Mouse (Mus musculus) kidney, postnatal 36 days (tissue): ENCODE results near the gene Zdhhc16.
A peak's percentile ranks its signal among the peaks of the same experiment; 100 is the strongest.
"Not testable (repeated sequence)": the region's sequence is repeated elsewhere in the genome, so short reads cannot be mapped to it uniquely, and the experiment has no call there.

Experiments
- DNase-seq, 2 experiments: peaks; one replicate each; pipeline ENCODE4 v3.0.0; 2021 to 2022; ENCODE audit warnings: mixed read lengths in 2 of 2

Gene Zdhhc16

DNA sequence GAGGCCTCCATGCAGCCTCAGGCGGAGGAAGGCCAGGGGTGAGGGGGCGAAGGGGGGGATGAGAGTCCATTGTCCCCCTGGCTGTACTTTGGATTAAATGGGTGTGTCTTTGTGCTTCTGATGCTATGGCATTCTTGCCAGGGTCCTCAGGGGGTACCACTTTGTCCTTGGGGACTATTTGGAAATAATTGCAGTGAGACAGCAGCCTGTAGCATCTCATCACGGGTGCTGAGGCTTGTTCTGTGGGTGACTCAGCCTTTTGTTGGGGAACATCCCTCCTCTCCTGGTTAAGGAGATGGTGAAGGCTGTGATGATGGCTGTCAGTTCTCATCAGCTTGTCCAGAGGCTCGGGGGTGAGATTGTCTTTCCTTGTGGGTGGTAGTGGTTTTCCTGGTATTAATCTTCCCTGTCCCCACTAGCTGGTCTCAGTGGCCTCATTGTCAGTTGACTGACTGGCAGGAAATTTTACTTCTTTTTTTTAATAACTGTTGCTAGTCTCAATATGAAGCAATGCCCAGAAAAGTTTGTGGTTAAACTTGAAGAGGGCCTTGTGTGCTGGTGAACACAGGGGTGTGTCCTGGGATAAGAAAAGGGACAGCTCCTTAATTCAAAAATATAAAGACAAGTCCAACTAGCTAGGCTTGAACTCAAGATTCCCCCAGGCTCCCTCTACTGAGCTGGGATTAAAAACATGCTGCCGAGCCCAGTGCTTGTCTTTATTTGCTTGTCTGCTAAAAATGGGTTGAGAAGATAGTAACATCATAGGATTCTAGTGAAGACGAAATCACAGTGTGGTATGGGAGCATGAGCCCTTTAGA is 19.3 kb upstream of the Zdhhc16 start:
- DNase-seq: no peak

DNA sequence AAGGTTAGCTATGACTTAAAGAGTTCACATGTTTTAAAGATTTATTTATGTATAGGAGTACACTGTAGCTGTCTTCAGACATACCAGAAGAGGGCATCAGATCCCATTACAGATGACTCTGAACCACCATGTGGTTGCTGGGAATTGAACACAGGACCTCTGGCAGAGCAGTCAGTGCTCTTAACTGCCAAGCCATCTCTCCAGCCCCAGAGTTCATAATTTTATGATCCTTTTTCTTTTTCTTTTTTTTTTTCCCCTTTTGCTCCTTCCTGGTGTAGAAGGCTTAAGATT is 18.7 kb upstream of the Zdhhc16 start:
- DNase-seq: not testable (repeated sequence)

DNA sequence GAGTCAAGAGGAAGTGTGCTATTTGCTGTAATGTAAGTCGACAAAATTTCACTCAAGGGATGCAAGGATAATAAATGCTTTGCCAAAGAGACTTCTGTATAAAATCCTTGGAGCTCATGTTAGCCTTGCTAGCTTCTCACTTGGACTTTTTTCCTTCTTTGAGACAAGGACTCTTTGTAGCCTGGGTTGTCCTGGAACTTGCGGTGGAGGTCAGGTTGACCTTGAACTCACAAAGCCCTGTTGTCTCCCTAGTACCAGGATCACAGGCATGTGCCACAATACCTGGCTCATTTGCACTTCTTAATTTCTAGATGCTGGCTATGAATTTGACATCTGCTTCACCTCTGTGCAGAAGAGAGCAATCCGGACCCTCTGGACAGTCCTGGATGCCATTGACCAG is 18.0 kb upstream of the Zdhhc16 start:
- no peak for DNase-seq

DNA sequence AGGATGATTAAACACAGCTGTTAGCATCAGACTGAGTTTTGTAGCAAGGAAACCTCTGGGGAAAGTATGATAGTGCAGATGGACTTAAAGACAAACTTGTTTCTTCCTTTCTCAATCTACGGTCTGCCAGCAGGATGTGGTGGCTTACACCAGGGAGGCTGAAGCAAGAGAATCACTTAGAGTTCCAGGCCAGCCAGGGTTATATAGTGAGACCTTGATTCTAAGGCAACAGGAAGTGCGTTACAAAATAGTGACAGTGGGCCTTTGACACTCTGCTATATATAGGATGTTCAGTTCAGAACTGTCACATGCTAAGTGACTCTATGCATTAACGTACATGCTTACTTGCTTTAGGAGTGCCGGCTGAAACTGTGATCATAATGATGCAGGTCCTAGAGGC is 16.4 kb upstream of the Zdhhc16 start:
- no peak for DNase-seq

DNA sequence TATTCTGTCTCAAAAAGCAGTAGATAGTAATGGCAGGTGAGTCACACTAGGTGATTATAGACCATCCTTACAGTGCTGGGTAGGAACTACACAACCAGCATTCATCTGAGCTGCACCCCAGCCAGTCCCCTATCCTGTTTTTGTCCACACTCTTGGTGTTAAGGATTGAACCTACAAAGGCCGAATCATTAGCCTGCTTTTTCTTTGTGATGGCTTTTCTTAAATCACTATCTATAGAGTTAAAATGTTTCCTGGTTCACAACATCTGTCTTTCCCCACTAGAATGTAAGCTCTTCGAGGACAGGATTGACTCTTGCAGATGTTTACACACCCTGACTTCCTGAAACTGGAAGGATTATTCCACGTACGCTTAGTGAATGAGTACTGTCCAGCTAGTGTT is 13.8 kb upstream of the Zdhhc16 start:
- no peak for DNase-seq

DNA sequence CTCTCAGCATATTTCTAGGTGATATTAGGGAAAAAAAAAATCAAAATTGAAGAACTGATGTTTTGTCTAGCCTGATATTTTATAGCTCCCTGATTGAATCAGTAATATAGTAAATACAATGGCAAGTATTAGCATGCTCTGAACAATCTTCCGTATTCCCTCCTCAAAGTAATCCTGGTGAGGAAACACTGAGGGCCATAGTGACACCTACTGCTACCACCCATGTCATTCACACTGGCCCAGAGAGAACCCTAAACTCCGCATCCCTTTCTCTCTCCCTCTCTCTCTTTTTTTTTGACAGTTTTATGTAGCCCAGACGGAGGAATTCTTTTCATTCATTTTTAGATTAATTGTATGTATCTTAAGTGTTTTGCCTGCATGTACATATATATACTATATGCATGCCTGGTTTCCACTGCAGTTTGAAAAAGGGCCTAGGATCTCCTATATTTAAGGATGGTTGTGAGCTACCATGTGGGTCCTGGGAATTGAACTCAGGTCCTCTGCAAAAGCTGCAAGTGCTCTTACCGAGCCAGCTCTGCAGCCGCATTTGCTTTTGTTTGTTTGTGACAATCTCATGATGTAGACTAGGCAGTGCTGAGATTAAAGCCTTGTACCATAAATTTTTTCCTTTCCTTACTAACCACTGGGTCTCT is 12.7 kb upstream of the Zdhhc16 start:
- DNase-seq: no peak

DNA sequence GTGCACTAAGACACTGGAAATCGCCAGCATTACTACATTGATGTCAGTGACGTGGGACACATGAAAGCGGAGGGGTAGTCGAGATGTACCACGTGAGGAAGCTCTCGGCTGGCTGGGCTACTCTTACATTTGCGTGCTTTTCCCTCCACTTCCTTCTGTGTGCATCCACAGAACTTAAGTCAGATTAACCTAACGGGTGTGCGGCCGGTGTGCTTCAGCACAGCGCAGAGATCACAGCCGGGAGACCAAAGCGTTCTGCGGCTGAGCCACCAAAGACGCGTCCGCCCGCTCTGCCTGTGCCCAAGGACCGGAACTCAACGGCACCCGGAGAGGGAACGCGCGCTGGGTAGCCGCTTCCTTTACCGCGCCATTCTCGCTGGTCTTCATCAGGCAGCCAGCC is 594 bp upstream of the Zdhhc16 start:
- DNase-seq: no peak

DNA sequence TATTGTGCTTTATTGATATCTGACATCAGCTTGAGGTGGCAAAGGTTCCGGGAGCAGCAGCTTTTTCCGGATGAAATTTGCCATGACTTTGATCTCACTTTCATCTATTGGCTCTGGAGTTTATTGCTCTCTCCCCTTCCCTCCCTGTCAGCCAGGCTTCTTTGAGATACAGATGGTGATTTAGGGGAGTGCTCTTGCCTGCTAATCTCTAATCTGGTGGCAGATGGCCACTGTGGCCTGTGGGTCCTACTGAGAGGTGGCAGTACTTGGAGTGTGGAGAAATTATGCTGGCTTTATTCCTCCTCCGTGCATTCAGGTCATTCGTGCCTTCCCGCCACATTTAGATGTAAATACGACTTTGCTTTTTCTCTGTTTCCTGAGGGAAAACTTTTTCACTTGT is 844 bp downstream of the Zdhhc16 start:
- no peak for DNase-seq

DNA sequence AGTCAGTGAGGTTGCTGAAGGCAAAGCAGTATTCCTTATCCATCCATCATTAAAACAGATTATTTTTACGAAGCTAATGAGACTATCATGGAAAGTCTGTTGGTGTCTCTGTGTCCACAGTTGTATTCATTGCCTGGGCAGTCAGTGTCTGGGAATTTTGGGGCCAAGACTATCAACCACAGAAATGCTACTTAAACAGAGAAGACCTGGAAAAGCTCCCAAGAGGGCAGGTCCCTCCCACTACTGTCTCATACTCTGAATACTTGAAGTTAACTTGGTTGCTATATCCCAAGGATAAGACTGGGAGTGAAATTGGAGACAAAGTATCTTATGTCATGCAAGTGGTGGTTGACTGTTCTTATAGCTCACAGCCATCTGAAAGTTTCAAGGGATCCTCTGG is 2.6 kb downstream of the Zdhhc16 start:
- DNase-seq: no peak

DNA sequence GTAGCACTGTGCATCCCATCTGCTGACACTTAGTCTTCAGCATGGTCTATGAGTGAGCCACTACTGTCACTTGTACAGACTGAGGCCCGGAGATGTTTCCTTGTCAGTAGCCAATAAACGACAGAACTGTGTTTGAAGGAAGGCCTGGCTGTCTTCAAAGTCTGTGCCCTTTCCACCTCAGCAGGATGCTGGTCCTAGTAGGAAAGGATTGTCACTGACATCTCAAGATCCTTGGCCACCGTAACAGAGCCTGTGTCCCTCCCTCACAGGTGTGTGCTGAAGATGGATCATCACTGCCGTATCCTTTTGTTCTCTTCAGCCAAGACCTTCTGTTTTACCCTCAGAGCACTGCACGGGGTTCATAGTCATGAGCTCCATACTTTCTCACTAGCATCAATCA is 5.3 kb downstream of the Zdhhc16 start:
- DNase-seq: no peak

DNA sequence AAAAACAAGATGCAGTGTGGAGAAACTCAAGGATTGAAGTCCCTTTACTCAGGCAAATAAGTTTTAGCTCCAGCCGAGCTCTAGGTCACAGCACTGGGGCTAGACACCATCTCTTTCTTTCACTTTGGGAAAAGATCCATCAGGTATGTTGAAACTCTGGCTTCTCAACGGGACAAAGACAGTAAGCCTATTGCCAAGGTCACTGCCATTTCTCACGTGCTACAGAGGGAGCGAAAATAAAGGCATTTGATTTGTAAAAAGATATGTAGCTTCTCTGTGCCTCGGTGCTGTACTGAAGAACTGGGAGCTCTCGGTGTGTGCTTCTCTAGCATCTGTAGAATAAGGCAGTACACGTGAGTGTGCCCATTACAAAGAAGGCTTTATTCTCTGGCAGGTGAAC is 10.6 kb downstream of the Zdhhc16 start:
- DNase-seq: no peak

DNA sequence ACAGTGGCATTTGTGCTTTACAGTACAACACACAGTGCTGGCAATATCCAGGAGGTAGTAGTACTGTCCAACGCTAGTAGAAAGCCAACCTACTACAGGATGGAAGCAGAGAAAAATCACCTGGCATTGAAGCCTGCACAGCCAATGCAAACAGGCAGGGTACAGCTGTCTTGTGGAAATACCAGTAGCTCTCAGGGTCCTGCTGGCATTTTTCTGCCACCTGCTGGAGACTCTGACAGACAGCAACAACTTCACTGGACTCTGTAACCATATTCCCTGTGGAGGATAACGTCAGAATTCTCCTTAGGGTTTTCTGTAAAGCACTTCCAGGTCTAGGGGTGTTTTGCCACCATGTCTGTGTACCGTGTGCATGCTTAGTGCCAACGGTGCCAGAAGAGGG is 19.0 kb downstream of the Zdhhc16 start:
- DNase-seq: peak; percentile 8 to 45

DNA sequence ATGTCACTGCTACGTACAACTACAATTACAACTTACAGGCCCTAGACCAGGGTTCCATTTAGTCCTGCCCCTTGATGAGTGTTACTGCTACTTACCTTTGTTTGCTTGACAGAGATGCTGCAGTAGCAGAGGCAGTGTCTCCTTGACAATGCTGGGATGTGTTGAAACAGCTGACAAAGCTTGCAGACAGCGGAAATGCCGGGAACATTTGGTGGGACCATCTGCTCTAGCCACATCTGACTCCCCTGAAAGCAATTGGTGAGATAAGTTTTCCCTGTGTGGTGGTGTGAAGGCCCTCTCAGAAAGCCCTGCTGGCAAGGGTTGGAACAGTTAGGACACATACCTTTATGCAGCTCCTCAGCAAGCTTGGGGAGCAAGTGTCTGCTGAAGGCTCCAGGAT is 20.3 kb downstream of the Zdhhc16 start:
- no peak for DNase-seq

DNA sequence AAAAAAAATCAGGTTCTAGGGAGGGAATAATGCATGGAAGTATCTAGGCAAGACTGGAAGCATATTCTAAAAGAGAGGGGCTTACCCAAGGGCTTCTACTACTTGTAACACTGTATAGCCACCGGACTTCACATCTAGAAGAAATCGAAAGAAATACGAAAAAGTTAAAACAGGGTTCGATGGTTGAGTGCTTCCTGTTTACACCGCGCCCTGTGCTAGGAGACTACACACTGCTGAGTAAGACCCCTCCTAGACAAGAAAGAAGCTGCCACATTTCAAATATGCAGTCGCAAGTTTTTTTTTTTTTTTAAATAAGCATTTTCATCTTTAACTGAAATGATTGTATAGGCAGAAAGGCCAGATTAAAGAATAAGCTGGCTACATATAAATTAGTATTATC is 36.3 kb downstream of the Zdhhc16 start:
- DNase-seq: no peak

DNA sequence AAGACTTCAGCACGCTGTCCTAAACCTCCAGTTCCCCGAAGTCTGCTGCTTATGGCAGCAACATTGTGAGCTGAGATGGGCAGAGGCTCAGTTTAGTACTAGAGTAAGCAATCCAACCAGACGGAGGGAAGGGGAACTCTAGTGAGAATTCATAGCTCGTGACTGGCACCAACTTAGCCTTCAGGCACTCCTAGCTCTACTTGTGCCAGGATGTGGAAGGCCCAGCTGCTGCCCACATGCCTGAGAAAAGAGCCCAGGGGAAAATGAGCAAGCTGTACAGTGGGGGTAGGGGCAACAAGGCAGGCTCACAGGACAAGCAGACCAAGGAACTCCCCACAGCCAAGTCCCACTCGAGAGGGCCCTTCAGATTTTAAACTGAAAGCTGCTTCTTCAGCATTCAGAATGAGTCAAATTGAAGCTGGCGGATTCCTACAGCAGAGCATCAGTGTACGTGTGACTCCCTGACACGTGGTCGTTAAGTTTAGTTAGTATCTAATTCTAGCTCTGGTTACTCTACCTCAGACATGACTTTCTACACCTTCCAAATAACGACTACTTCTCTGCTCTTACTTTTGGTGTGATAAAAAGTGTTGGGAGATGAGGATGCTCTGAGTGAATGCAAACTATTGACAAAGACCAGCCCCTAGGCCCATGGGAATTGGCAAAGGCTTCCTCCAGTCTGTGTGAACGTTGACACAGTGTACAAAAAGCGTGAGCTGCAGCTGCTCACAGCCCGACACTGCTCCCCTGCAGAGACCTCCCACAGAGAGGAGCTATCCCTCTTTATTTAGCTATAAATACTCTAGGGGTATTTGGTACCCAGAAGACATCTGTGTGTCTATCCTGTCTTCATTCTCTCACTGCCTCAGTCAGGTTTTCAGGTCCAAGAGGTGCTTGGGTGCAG is 40.9 kb downstream of the Zdhhc16 start:
- DNase-seq: no peak

DNA sequence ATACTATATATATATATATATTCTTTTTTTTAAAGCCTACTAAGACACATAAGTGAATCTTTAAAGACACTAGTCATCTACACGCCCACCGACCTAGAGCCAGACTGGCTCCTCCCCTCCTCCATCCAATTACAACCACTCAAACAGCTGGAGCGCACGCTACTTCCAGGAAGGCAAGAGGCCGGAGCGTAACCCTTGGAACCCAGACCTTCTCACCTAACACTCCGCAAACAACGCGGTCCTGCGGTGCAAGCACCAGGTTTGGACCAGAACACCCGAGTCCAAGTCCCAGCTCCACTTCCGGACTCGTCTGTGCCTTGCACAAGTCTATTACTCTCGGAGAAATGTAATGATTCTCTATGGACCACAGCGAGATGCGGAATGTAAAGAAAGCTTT is 47.1 kb downstream of the Zdhhc16 start:
- DNase-seq: peak; percentile 54 to 66

DNA sequence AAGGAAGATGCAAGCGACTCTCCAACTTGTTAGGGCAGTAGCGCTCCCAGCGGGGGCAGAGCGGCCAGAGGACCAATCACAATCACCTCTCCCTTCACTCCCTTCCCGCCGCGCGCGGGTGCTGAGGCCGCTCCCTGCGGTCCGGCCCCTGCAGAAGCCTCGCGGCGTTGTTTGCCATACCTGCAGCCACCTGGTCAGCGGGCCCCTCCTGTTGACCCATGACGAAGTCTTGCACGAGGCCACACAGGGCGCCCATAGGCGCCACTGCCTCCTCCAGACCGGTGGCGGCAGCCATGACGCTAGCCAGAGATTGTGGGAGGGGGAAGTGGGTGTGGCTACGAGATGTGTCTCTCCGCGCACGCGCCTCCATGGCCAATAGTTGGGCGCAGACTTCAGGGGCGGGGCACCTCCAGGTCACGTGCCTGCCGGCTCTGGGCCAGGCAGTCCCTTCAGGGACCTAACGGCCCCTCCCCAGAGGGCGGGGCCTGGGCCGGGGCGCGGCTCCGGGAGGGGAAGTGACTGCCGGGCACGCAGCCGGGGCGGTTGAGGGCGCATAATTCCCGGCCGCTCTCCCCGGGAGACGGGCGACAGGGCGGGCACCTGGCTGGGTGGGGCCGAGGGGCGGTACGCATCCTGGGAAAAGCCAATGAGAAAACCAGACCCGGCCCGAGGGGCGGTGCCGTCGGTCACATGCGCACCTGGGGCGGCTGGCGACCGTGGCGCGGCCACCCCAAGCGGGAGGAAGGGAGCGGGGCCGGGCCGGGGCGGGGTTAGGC is 47.7 kb downstream of the Zdhhc16 start, which contains the start of gene Mms19:
Gene Mms19, minus strand, starts transcription at position 339 of the 776 bp plus-strand sequence.
- peak; percentile 99 to 100 for DNase-seq

DNA sequence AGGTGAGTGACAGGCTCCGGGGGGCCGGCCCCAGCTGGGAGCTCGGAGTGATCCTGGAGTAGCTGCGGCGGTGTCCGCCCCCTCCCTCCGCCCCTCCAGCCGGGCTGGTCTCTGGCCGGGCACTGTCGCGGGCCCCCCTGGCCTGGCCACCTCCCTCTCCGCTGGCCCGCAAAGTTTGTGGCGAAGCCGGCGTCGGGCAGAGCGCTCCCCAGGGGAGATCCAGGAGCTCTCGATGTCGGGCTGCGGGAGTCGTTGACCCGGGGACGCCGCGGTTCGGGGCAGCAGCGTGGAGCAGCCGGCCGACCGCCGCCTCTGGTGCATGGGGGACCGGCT is 48.3 kb downstream of the Zdhhc16 start, which contains the start of gene Ubtd1:
Gene Ubtd1, plus strand, starts transcription at position 169 of the 333 bp plus-strand sequence.
- no peak for DNase-seq

DNA sequence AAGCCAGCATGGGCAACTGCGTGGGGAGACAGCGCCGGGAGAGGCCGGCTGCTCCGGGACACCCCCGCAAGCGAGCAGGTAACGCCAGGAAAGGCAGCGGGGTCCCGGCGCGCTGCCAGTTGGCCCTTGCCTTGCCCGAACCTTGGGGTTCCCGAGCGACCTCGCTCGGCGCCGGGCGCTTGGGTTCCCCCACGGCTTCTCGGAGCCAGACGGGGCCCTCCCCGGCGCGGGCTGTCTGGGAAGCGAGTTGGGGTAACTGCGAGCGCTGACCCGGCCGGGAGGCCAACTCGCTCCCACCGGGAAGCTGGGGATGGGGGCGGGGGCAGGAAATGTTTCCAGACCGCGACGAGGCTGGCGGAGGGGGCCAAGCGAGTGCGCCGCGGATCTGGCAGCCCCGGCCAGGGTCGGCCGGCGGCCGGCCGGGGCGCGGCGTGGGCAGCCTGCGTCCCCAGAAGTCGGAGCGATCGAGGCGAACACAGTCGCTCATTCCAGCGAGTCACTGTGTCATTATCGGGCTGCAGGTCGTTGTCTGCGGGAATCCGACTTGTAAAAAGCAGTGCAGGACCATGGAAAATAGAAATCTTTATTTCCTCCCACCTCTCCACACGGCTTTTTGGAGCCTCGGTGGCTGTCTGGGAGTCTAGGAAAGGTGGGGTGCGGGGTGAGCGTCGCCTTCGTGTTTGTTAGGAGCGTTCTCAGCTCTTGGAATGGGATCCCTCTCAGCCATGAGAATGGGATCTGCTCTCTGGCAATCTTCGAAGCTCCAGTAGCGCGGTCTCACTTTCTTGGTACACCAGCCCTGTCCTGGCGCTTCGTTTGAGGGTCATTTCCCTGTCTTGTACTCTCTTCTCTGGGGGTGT is 48.9 kb downstream of the Zdhhc16 start:
- DNase-seq: peak in 1 of 2 experiments; percentile 72

DNA sequence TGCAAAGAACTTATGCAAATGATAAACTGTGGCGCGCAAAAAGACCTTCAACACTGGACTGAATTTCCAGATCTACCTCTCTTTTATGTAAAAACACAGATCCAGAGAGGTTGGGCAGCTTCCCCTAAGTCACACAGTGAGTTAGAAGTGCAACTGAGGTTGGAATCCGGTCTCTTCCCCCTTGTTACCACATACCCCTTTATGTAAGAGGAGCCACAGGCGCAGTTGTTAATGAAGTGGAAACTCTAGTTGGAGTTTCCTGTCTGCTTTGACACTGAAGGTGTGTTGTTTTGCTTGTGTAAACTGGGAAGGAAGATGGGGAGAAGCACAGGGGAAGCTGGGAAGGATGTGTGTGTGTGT is 49.5 kb downstream of the Zdhhc16 start:
- no peak for DNase-seq

DNA sequence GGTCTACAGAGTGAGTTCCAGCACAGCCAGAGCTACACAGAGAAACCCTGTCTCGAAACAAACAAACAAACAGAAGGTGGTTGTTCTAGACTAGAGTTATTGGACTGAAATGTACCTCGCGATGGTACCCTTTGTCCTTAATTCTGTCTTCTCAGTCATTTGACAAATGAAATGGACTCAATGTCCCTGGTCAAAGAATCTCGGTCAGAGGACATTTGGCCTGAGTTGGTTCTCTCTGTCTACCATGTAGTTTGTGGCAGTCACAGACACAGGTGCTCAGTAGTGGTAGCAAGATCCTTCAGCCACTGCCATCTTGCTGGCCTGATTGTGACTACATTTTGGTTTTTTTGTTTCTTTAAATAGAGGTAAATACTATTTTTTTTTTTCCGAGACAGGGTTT is 52.7 kb downstream of the Zdhhc16 start:
- DNase-seq: no peak

DNA sequence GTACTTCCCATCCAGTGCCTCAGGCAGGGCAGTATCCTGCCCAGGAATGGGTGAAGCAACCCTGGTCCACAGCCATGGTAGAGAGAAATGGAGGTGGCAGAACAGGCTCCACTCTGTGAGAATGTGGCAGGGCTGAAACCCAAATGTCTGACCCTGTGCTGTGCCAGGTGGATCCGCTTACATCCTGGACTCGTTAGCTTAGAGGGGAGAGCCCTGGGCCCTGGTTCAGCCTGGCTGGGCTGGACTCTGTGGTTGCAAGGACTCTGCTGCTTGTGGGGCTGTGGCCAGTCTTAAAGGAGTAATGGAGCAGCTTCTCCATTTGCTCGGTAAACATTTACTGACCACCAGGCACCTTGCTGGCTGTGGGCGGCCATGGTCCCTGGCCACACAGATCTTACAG is 53.9 kb downstream of the Zdhhc16 start:
- no peak for DNase-seq
